Mouse (Mus musculus) neural tube, embryonic 15.5 days (tissue): ENCODE measurements at regions not wholly inside any gene's neighbourhood (a gene's known extent, or its start where the extent isn't known, plus 50 kb on each side); places are given as distances from the start of the nearest gene placed in this dataset. TPM values are rescaled to one million over a fixed set of nuclear protein-coding genes. Genes with fewer than 3 reads are reported as not detected.

Experiments
- ATAC-seq: fragments of 200-750 bp; cut with Nextera tagmentation; 2 replicates; pipeline ENCODE4 v1.8.0; 2017; ENCODE audit warnings: mild to moderate bottlenecking, moderate TSS enrichment, moderate library complexity; ENCODE audit not compliant: low FRiP score
- H3K27ac ChIP-seq: fragments of 300-500 bp; sonication (generic); replicated peaks from 2 replicates; pipeline ENCODE4 v1.5.1; 2015; ENCODE audit warnings: mild to moderate bottlenecking, inconsistent platforms
- H3K27me3 ChIP-seq: fragments of 300-500 bp; sonication (generic); replicated peaks from 2 replicates; pipeline ENCODE4 v1.6.1; 2015; ENCODE audit warnings: inconsistent platforms
- H3K36me3 ChIP-seq: fragments of 300-500 bp; sonication (generic); 2 replicates; pipeline ENCODE4 v1.6.1; 2015; ENCODE audit warnings: inconsistent platforms
- H3K4me1 ChIP-seq: fragments of 300-500 bp; sonication (generic); 2 replicates; pipeline ENCODE4 v1.6.1; 2015; ENCODE audit warnings: inconsistent platforms
- H3K4me2 ChIP-seq: fragments of 300-500 bp; sonication (generic); 2 replicates; pipeline ENCODE4 v1.6.1; 2015; ENCODE audit warnings: inconsistent platforms, mild to moderate bottlenecking, moderate library complexity
- H3K4me3 ChIP-seq: fragments of 300-500 bp; sonication (generic); replicated peaks from 2 replicates; pipeline ENCODE4 v1.5.1; 2015; ENCODE audit warnings: mild to moderate bottlenecking, inconsistent platforms
- H3K9ac ChIP-seq: fragments of 300-500 bp; sonication (generic); replicated peaks from 2 replicates; pipeline ENCODE4 v1.6.1; 2015; ENCODE audit warnings: mild to moderate bottlenecking, inconsistent platforms
- H3K9me3 ChIP-seq: fragments of 300-500 bp; sonication (generic); replicated peaks from 2 replicates; pipeline ENCODE4 v1.6.1; 2016; ENCODE audit warnings: inconsistent platforms
- WGBS: fragments of 180-500 bp; shearing (Covaris S2); methylation state at CpG from one replicate; pipeline ENCODE4 v1.1.7; 2015; ENCODE audit warnings: mixed read lengths; 5-methylcytosine and 5-hydroxymethylcytosine counted together
- microRNA-seq: library from miRNA; unstranded; fragments of <30 nt; microRNA quantifications from one replicate; pipeline ENCODE4, GENCODE M21; 2017

DNA sequence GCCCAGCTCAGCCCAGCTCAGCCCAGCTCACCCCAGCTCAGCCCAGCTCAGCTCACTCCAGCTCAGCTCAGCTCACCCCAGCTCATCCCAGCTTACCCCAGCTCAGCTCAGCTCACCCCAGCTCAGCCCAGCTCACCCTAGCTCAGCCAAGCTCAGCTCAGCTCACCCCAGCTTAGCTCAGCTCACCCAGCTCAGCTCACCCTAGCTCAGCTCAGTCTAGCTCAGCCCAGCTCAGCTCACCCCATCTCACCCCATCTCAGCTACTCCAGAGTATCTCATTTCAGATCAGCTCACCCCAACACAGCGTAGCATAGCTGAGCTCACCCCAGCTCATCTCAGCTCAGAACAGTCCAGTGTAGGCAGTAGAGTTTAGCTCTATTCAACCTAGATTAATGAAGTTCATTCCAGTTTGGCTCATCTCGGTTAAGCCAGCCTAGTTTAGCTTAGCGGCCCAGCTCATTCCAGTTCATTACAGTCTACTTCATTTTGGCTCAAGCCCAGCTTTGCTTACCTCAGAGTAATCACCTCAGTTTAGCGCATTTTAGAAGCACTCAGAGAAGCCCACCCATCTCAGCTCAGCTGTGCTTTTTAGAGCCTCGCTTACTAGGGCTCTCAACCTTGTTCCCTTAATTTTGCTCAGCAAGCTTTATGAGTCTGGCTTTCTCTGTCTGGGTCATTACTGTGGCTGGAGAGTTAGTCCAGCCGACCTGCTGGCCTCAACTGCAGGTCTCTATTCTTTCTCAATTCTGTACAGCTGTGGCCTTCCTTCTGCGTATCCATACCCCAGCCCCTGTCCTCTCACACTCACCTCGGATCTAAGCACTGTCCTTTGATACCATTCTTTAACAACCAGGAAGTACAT, 63.9 kb upstream of the Adam6b start:
- Histone ChIP-seq H3K27ac (no peak overlapping the region), H3K27me3 (no peaks in the 10 kb centered on the region), H3K4me2 (no peak overlapping the region), H3K4me1 (no peaks in the 10 kb centered on the region), H3K9ac (no peak overlapping the region), H3K4me3 (no peak overlapping the region), H3K9me3 (no peaks in the 10 kb centered on the region), H3K36me3 (no peaks in the 10 kb centered on the region)
- WGBS: 71% methylated on average over 8 of the region's 8 CpGs
- ATAC-seq: no peak

DNA sequence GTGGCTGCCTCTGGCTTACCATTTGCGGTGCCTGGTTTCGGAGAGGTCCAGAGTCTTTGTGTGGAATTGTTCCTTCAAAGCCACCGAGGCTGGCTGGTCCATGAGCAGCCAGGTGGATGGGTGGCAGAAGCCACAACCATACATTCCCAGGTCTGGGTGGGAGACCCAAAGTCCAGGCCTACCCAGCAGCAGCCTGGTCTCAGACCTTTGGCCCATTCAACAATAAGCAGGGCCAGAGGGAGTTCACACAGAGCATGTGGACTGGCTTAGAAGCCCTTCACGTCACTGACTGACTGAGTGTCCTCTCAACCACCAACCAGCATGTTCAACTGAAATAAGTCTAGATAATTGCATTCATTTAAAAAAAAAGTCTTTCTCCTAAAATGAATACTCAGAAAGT, 62.7 kb upstream of the Adam6b start:
- Histone ChIP-seq H3K9me3 (no peaks in the 10 kb centered on the region), H3K27ac (no peak overlapping the region), H3K27me3 (no peaks in the 10 kb centered on the region), H3K4me3 (no peak overlapping the region), H3K36me3 (no peaks in the 10 kb centered on the region), H3K4me2 (no peak overlapping the region), H3K9ac (no peak overlapping the region), H3K4me1 (no peaks in the 10 kb centered on the region)
- ATAC-seq: no peak
- 86% methylated on average over 4 of the region's 4 CpGs for WGBS

DNA sequence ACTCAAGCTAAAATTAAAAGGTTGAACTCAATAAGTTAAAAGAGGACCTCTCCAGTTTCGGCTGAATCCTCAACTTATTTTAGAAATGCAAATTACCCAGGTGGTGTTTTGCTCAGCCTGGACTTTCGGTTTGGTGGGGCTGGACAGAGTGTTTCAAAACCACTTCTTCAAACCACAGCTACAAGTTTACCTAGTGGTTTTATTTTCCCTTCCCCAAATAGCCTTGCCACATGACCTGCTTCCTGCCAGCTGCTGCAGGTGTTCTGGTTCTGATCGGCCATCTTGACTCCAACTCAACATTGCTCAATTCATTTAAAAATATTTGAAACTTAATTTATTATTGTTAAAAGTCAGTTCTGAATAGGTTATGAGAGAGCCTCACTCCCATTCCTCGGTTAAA, 62.0 kb upstream of the Adam6b start:
- Histone ChIP-seq H3K4me3 (no peak overlapping the region), H3K4me1 (no peaks in the 10 kb centered on the region), H3K27ac (no peak overlapping the region), H3K4me2 (no peak overlapping the region), H3K9me3 (no peaks in the 10 kb centered on the region), H3K36me3 (no peaks in the 10 kb centered on the region), H3K27me3 (no peaks in the 10 kb centered on the region), H3K9ac (no peak overlapping the region)
- no peak for ATAC-seq
- 85% methylated on average over 4 of the region's 4 CpGs for WGBS

DNA sequence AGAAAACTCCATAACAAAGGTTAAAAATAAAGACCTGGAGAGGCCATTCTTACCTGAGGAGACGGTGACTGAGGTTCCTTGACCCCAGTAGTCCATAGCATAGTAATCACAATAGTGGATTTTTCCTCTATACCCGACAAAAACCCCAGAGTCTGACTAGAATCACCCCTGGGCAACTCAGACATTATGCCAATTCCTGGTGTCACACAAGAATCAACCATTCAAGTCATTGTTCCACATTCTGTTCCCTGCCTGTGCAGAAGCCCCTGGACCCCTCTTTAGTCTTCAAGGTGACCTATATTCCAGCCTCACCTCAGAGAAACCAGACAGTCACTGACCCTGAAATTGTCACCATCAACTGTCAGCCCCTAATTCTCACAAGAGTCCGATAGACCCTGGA, 60.9 kb upstream of the Adam6b start:
- H3K9ac ChIP-seq: no peak overlapping the region
- ATAC-seq: no peak
- no peak overlapping the region for H3K27ac ChIP-seq
- no peaks in the 10 kb centered on the region for H3K27me3 ChIP-seq
- H3K4me2 ChIP-seq: no peak overlapping the region
- no peak overlapping the region for H3K4me3 ChIP-seq
- no peaks in the 10 kb centered on the region for H3K4me1 ChIP-seq
- H3K9me3 ChIP-seq: no peaks in the 10 kb centered on the region
- H3K36me3 ChIP-seq: no peaks in the 10 kb centered on the region
- WGBS: 83% methylated on average over 3 of the region's 3 CpGs

- Histone ChIP-seq H3K36me3 (no peaks in the 10 kb centered on the region), H3K27ac (no peak overlapping the region), H3K4me1 (no peaks in the 10 kb centered on the region), H3K4me2 (no peak overlapping the region), H3K27me3 (no peaks in the 10 kb centered on the region), H3K4me3 (no peak overlapping the region), H3K9me3 (no peaks in the 10 kb centered on the region), H3K9ac (no peak overlapping the region)
- ATAC-seq: no peak
- WGBS: 85% methylated on average over 2 of the region's 2 CpGs
Observed at GRCm38 (mm10) chr12:113428901-113429300, 60.4 kb upstream of the Adam6b start.

DNA sequence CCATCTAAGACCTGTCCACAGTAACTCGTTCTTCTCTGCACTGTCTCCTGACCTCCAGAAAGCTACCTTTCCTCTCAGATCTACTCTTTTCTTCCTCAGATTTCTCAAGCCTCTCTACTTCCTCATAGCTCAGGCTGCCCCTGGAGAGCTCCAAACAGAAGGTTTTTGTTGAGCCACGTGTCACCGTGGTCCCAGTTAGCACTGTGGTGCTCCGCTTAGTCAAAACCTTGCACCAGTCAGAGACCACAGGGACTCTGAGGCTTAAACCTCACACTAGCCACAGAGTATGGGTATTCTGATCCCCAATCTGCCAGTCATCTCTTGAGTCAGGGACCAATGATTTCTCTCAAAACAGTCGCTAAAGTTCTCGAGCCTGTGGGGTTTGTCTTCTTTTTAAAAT, 59.0 kb upstream of the Adam6b start:
- Histone ChIP-seq H3K27me3 (no peaks in the 10 kb centered on the region), H3K4me3 (no peak overlapping the region), H3K9ac (no peak overlapping the region), H3K9me3 (no peaks in the 10 kb centered on the region), H3K36me3 (no peaks in the 10 kb centered on the region), H3K4me2 (no peak overlapping the region), H3K27ac (no peak overlapping the region), H3K4me1 (no peaks in the 10 kb centered on the region)
- ATAC-seq: no peak
- WGBS: 87% methylated on average over 6 of the region's 6 CpGs

Small RNAs in the stretch of these regions (microRNA-seq; reads per million reads assigned to microRNA genes)
- gene Gm22175 (not detected), gene Gm24022 (not detected), gene Gm25747 (not detected)
